Mouse (Mus musculus): ENCODE results near the gene Sim1. TPM values are rescaled to one million over a fixed set of nuclear protein-coding genes. Genes with fewer than 3 reads are reported as not detected.

Sim1 gene
- polyA plus RNA-seq, 1 experiment from 2014 or later: 2.3 TPM

DNA sequence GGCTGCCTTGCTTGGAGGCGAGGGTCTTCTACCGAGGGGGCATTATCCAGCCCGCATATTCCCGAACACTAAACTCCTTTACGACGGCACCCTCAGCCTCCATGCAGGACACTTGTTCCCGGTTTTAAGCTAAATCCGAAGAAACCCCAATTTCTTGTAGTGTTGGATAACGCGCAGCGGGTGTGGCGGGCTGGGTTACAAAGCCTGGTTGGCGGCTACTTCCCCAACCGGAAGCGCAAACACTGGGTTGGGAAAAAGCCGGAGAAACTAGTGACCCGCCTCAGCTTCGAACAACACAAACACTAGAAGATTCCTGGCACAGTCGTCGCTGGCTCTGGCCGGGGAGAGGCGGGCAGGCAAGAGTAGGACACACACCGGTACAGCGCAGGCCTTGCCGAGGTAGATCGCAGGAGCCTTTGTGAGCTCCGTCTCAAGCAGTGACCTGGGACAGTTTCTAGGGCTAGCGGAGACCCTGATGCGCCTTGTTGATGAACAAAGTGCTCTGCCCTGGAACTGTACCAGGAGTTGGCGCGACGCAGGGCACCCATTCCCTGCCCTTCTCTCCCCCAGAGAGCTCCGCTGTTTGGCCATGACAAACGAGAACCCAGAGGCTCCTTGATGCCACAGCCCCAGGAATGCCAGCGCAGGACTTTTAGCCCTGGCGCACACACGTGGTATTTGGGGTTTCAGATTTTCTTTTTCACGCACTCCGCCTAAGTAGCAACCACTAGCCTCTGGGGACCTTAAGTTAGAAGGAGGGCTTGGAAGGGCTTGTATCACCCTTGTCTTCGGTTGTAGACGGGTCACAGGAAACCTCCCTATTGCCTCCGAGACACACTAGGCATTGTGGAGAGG, 6.4 kb downstream of the Sim1 start:
- no peaks in the 10 kb centered on the region for H3K9me3 ChIP-seq (ENCODE audit: control insufficient read depth, low read length)
- 0 out of 2 replicates have a peak, but pooled peaks have one; percentile 3 for ATAC-seq
- no peak overlapping the region; the same call in 1 of the 2 replicates for H3K4me3 ChIP-seq (replicated peaks; ENCODE audit: low read length)
- H3K4me2 ChIP-seq (ENCODE audit: low read length): no peak overlapping the region
- H3K27me3 ChIP-seq (replicated peaks; ENCODE audit: control insufficient read depth, insufficient read depth, low read length): peaks cover 48% of the 10 kb centered on the region
- peaks cover 9% of the 10 kb centered on the region; the same call in 1 of the 2 replicates for H3K4me1 ChIP-seq (replicated peaks; ENCODE audit: control insufficient read depth, insufficient read depth, low read length)
- H3K36me3 ChIP-seq (ENCODE audit: control insufficient read depth, insufficient read depth): no peaks in the 10 kb centered on the region
- under 1% methylated on average over 42 of the region's 42 CpGs for WGBS
- H3K9ac ChIP-seq (replicated peaks; ENCODE audit: low read depth, low read length): no peak overlapping the region
- H3K27ac ChIP-seq (ENCODE audit: low read length): no peak overlapping the region

DNA sequence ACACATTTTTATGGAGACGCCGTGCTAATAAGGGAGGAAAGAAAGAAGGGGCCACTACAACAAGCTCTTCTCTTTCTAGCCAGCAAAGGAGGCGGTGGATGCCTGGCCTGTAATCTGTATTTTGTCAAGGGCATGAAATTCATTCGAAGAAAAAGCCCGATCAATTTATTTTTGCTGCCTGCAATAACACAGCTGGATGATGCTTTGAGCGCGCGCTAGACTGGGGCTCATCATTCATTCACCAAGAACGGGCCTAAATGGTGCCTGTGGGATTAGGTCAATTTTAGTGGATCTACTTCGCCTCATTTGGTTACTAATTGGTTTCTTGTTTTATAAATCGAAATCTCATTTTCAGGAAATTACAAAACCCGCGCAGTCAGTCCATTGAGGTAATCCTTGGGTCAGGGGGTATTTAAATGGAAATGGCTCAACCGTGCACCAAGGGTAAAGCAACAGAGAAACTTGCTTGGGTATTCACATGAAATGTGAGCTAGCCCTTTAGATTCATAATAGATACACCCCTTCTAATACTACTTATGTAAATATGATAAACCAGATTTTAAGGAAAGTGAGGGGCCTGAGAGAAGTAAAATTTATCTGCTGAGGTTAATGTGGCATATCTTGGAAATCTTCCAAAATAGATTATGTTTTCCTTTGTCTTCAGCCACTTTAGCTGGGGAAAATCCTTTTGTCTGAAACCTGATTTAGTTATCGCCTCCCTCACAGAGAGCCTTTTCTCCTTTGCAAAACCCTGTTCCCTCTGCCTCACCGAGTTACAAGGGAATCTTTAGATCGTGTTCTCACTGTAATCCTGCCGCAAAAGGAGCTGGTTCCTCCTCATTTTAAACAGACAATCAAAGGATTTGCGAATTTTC, 7.3 kb downstream of the Sim1 start:
- ATAC-seq: no peak
- no peak overlapping the region for H3K4me2 ChIP-seq (ENCODE audit: low read length)
- H3K36me3 ChIP-seq (ENCODE audit: control insufficient read depth, insufficient read depth): no peaks in the 10 kb centered on the region

DNA sequence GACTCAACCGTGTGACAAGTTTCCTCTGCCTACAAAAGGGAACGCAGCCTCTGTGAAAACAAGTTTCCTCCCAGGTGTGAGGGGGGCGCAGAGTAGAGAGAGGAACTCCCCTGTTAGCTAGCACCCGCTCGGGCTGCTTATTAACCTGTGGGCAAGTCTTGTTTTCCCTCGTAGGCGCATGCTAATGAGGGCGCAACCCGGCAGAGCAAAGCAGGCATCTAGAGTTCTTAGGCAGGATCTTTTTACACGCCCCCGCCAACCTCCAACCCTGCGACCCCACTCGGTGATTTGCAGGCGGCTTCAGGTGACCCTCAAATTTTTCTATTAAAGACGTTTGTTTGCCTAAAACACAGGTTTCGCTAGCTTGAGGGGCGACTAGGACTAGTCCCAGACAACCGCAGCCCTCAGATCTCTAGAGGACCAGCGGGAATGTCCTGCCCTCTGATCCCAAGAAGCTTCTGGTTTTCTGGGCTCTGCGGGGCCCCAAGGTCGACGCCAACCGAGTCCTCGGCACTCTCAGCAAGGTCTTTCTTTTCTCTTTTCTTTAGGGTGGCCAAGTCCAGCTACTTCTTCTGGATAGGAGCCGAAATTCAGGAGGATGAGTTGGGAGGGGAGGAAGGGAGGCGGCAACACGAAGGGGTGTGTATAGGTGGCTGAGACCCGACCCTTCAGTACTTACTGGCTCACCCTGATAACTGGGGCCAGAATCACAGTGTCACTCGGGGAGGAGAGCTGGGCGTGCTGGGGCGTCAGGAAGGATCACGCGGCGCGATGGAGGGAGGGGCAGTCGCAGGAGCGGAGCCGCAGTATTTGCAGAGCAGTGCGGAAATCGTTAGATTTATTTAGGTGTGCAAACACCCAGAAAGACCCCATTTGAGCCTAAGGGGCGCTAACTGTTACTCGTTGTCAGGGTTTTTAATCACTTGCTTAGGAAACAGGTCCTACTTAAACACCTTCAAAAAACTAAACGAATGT, 8.5 kb downstream of the Sim1 start:
- WGBS: under 1% methylated on average over 43 of the region's 43 CpGs
- H3K4me2 ChIP-seq (ENCODE audit: low read length): no peak overlapping the region
- peaks cover 55% of the 10 kb centered on the region for H3K27me3 ChIP-seq (replicated peaks; ENCODE audit: control insufficient read depth, insufficient read depth, low read length)
- no peaks in the 10 kb centered on the region for H3K9me3 ChIP-seq (ENCODE audit: control insufficient read depth, low read length)
- no peak overlapping the region for H3K9ac ChIP-seq (replicated peaks; ENCODE audit: low read depth, low read length)
- peak; percentile 45 for ATAC-seq
- H3K36me3 ChIP-seq (ENCODE audit: control insufficient read depth, insufficient read depth): no peaks in the 10 kb centered on the region
- H3K27ac ChIP-seq (ENCODE audit: low read length): no peak overlapping the region
- peaks cover 9% of the 10 kb centered on the region; the same call in 1 of the 2 replicates for H3K4me1 ChIP-seq (replicated peaks; ENCODE audit: control insufficient read depth, insufficient read depth, low read length)
- no peak overlapping the region for H3K4me3 ChIP-seq (replicated peaks; ENCODE audit: low read length)

More for the DNA sequence above, 7.3 kb downstream of the Sim1 start:
- no peak overlapping the region for H3K4me3 ChIP-seq (replicated peaks; ENCODE audit: low read length)
- no peak overlapping the region for H3K27ac ChIP-seq (ENCODE audit: low read length)
- peaks cover 9% of the 10 kb centered on the region; the same call in 1 of the 2 replicates for H3K4me1 ChIP-seq (replicated peaks; ENCODE audit: control insufficient read depth, insufficient read depth, low read length)
- no peak overlapping the region for H3K9ac ChIP-seq (replicated peaks; ENCODE audit: low read depth, low read length)
- H3K9me3 ChIP-seq (ENCODE audit: control insufficient read depth, low read length): no peaks in the 10 kb centered on the region
- peaks cover 52% of the 10 kb centered on the region for H3K27me3 ChIP-seq (replicated peaks; ENCODE audit: control insufficient read depth, insufficient read depth, low read length)
- 1% methylated on average over 19 of the region's 19 CpGs for WGBS

DNA sequence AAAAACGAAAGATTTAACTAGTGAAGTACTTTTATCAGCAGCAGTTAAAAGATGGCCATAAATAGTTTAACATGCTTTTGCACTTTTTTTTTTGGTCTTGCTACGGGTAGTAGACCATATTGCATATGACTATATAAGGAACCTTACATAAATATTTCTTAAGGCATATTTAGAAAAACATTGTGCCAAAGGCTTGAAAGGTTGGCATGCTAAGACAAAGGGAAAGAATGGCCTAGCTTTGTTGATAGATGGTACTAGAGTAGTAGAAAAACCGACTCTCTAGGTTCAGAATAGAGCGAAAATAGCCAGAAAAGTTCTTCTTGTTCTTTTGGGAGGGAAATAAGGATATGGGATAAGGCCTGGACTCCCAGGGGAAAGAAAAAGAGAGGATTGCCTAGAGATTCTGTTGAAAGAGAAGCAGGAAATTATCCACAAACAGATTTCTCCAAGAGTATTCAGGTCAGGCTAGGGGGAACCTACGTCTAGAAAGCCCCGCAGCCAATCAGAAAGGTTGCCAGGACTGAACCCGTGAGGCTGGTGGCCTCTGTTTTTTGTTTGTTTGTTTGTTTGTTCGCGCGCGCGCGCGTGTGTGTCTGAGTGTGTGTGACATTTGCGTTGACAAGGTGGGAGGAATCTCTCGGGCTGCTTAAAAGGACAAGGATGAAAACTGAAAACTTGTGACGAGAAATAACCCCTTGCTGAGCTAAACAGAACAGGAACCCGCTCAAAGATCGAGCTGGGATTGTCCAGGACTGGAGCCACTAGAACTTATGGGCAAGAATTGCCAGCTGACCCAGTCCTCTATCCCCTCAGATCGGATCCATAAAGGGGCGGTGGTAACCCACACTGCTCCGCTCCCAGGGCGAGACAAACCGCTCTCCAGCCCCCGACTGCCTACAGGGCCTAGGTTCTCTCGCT, 9.6 kb downstream of the Sim1 start:
- no peaks in the 10 kb centered on the region for H3K9me3 ChIP-seq (ENCODE audit: control insufficient read depth, low read length)
- no peak overlapping the region for H3K9ac ChIP-seq (replicated peaks; ENCODE audit: low read depth, low read length)
- no peaks in the 10 kb centered on the region for H3K36me3 ChIP-seq (ENCODE audit: control insufficient read depth, insufficient read depth)
- no peak overlapping the region for H3K4me2 ChIP-seq (ENCODE audit: low read length)
- H3K27ac ChIP-seq (ENCODE audit: low read length): no peak overlapping the region
- WGBS: 2% methylated on average over 26 of the region's 26 CpGs
- peaks cover 9% of the 10 kb centered on the region; the same call in 1 of the 2 replicates for H3K4me1 ChIP-seq (replicated peaks; ENCODE audit: control insufficient read depth, insufficient read depth, low read length)
- ATAC-seq: 0 out of 2 replicates have a peak, but pooled peaks have one; percentile 13
- H3K4me3 ChIP-seq (replicated peaks; ENCODE audit: low read length): no peak overlapping the region
- H3K27me3 ChIP-seq (replicated peaks; ENCODE audit: control insufficient read depth, insufficient read depth, low read length): peaks cover 58% of the 10 kb centered on the region

DNA sequence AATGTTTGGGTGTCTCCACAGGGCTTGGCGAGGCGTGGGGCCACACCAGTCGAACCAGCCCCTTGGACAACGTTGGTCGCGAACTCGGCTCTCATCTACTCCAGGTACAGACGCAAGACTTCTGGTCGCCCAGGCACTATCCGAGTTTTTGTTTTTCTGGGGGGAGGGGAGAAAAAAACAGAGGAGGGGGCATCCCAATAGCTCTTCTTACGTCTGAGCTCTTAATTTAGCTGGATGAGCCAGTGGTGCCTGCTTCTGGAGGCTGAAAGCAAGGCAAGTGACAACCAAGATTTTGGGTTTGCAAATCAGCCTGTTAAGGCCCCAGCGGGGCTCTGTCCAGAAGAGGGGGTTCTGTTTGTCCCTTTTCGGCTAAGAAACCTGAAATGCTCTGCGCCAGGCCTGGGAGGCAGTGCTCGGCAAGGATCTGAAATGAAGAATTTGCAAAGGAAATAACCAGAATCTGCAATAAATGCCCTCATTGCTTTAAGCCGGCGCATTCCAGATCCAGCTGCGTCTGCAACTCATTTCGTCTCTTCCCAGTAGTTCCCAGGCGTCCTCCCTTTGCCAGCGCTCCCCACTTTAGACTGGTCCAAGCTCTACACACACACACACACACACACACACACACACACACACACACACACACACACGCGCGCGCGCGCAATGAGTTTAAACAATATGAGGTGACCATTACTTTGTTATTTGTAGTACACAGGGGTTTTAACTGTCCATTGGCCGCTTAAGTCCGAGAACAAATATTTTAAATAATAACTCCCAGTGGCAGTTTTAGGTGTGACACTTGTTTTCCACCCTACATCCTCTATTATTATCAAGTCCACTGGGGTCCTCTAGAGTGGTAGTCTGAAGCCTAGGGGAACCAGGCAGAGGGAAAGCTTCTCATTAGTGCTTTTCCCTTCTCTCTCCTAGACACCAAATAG, 10.5 kb downstream of the Sim1 start:
- Histone ChIP-seq H3K36me3 (ENCODE audit: control insufficient read depth, insufficient read depth) (no peaks in the 10 kb centered on the region), H3K9me3 (ENCODE audit: control insufficient read depth, low read length) (no peaks in the 10 kb centered on the region), H3K27ac (ENCODE audit: low read length) (no peak overlapping the region), H3K4me3 (replicated peaks; ENCODE audit: low read length) (no peak overlapping the region), H3K4me2 (ENCODE audit: low read length) (no peak overlapping the region), H3K4me1 (replicated peaks; ENCODE audit: control insufficient read depth, insufficient read depth, low read length) (peaks cover 9% of the 10 kb centered on the region), H3K9ac (replicated peaks; ENCODE audit: low read depth, low read length) (no peak overlapping the region), H3K27me3 (replicated peaks; ENCODE audit: control insufficient read depth, insufficient read depth, low read length) (peaks cover 66% of the 10 kb centered on the region)
- 5% methylated on average over 29 of the region's 29 CpGs for WGBS
- ATAC-seq: no peak; the same call in 1 of the 2 replicates

DNA sequence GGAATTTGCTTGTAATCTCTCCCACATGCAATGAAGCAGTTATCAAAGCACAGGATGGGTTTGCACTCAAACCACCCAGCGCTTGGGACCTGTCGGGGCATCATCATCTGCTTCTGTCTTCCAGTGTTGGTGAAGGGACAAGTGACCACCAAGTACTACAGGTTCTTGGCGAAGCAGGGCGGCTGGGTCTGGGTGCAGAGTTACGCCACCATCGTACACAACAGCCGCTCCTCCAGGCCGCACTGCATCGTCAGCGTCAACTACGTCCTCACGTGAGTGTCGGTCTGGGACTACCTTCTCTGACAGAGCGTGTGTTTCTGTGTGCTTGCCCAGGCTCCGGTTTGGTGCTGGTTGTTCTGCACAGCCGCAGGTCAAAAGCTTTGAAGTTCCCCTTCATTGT, 15.8 kb downstream of the Sim1 start:
- ATAC-seq: peak; percentile 68
- WGBS: 1% methylated on average over 16 of the region's 16 CpGs
- no peak overlapping the region for H3K27ac ChIP-seq (ENCODE audit: low read length)
- H3K4me3 ChIP-seq (replicated peaks; ENCODE audit: low read length): peak overlapping the region; percentile 21
- H3K36me3 ChIP-seq (ENCODE audit: control insufficient read depth, insufficient read depth): no peaks in the 10 kb centered on the region
- no peak overlapping the region for H3K9ac ChIP-seq (replicated peaks; ENCODE audit: low read depth, low read length)
- peaks cover 9% of the 10 kb centered on the region for H3K4me1 ChIP-seq (replicated peaks; ENCODE audit: control insufficient read depth, insufficient read depth, low read length)
- H3K27me3 ChIP-seq (replicated peaks; ENCODE audit: control insufficient read depth, insufficient read depth, low read length): peaks cover 65% of the 10 kb centered on the region
- peak overlapping the region; percentile 44 for H3K4me2 ChIP-seq (ENCODE audit: low read length)
- H3K9me3 ChIP-seq (ENCODE audit: control insufficient read depth, low read length): no peaks in the 10 kb centered on the region

DNA sequence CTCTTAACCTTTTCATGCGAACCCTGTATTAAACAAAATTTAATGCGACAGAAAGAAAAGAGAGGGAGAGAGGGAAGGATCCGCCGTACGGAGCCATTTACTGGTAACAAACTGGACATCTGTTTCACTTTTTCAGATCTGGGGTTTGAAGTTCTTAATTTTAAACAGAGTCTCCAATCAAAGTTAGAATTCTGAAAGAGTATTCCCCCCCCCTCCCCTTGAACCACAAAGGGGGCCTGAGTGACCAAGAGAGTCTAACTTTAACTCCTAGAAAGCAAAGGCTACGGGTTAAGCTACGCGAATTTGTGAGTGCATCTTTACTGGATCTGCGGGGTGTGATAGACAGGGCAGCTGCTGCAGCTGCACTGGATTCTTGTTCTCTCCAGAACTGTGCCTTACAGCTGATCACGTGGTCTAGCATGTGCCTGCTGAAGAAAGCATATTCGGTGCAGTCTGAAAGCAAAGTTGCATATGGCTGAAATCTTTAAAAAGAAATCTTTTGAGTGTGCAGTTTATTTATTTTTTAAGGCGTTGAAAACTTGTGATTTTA, 16.4 kb downstream of the Sim1 start:
- peak; percentile 96 for ATAC-seq
- Histone ChIP-seq H3K4me3 (replicated peaks; ENCODE audit: low read length) (peak overlapping the region; percentile 21), H3K36me3 (ENCODE audit: control insufficient read depth, insufficient read depth) (no peaks in the 10 kb centered on the region), H3K27ac (ENCODE audit: low read length) (no peak overlapping the region), H3K4me1 (replicated peaks; ENCODE audit: control insufficient read depth, insufficient read depth, low read length) (peaks cover 9% of the 10 kb centered on the region), H3K4me2 (ENCODE audit: low read length) (peak overlapping the region; percentile 44), H3K27me3 (replicated peaks; ENCODE audit: control insufficient read depth, insufficient read depth, low read length) (peaks cover 60% of the 10 kb centered on the region), H3K9ac (replicated peaks; ENCODE audit: low read depth, low read length) (no peak overlapping the region), H3K9me3 (ENCODE audit: control insufficient read depth, low read length) (no peaks in the 10 kb centered on the region)
- WGBS: 7% methylated on average over 12 of the region's 12 CpGs
